Mouse (Mus musculus) testis, postnatal 14 days (tissue): ENCODE measurements at regions not wholly inside any gene's neighbourhood (a gene's known extent, or its start where the extent isn't known, plus 50 kb on each side); places are given as distances from the start of the nearest gene placed in this dataset.

Experiments
- DNase-seq: peaks from one replicate; pipeline ENCODE4 v3.0.0; 2021; ENCODE audit warnings: low spot score

- DNase-seq, result no peak
Measured at GRCm38 (mm10) chr13:31503832-31504231, 52.1 kb upstream of the Foxq1 start.

- DNase-seq, result no peak
Measured at GRCm38 (mm10) chr13:31504316-31504715, 51.6 kb upstream of the Foxq1 start.

DNA sequence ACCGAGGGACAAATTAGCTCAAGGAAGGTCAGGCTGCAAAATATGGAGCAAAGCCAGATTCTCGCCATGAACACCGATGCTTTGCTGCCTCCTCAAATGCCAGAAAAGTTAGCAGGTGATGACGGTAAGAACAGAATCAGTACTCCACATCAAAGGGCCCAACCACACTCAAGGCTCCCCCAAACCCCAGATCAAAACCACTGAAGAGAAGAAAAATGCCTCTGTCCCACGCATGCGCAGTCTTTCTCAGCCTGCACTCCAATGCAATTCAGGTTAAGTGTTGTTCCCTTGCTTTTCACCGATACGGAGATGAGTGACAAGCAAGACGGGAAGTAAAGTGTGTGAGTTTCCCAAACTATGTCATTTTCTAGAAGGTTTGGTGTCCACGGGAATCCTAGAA lies 50.5 kb upstream of the Foxq1 start:
- DNase-seq, result no peak
